Mouse (Mus musculus) intestine, embryonic 16.5 days (tissue): ENCODE results near the gene B3gnt3. TPM values are rescaled to one million over a fixed set of nuclear protein-coding genes. Genes with fewer than 3 reads are reported as not detected.

Experiments used
- ATAC-seq: fragments of 200-750 bp; cut with Nextera tagmentation; 2 replicates; pipeline ENCODE4 v1.8.0; 2017; ENCODE audit warnings: moderate TSS enrichment, moderate library complexity
- H3K27ac ChIP-seq: fragments of 300-500 bp; sonication (generic); 2 replicates; pipeline ENCODE4 v1.5.1; 2014; ENCODE audit warnings: mild to moderate bottlenecking, low read length
- H3K27me3 ChIP-seq: fragments of 300-500 bp; sonication (generic); replicated peaks from 2 replicates; pipeline ENCODE4 v1.6.1; 2014; ENCODE audit warnings: low read length, control low read depth, mixed read lengths; ENCODE audit not compliant: control insufficient read depth, insufficient read depth
- H3K36me3 ChIP-seq: fragments of 300-500 bp; sonication (generic); 2 replicates; pipeline ENCODE4 v1.6.1; 2014; ENCODE audit warnings: low read length, control low read depth; ENCODE audit not compliant: control insufficient read depth, insufficient read depth
- H3K4me1 ChIP-seq: fragments of 300-500 bp; sonication (generic); 2 replicates; pipeline ENCODE4 v1.6.1; 2014; ENCODE audit warnings: low read length, control low read depth, mixed read lengths; ENCODE audit not compliant: control insufficient read depth, insufficient read depth
- H3K4me2 ChIP-seq: fragments of 300-500 bp; sonication (generic); 2 replicates; pipeline ENCODE4 v1.6.1; 2014; ENCODE audit warnings: low read depth, low read length, control low read depth
- H3K4me3 ChIP-seq: fragments of 300-500 bp; sonication (generic); 2 replicates; pipeline ENCODE4 v1.5.1; 2014; ENCODE audit warnings: mild to moderate bottlenecking, low read length
- H3K9ac ChIP-seq: fragments of 300-500 bp; sonication (generic); 2 replicates; pipeline ENCODE4 v1.6.1; 2014; ENCODE audit warnings: low read depth, low read length
- H3K9me3 ChIP-seq: fragments of 300-500 bp; sonication (generic); 2 replicates; pipeline ENCODE4 v1.6.1; 2016; ENCODE audit warnings: low read length, control low read depth; ENCODE audit not compliant: control insufficient read depth
- WGBS: fragments of 180-500 bp; shearing (Covaris S2); extraction: QIAGEN DNeasy Blood & Tissue Kit; methylation state at CpG from one replicate; pipeline ENCODE4 v1.1.7; 2014; 5-methylcytosine and 5-hydroxymethylcytosine counted together
- polyA plus RNA-seq: library from polyadenylated mRNA; unstranded; fragments of >200 nt; fragmentation: Nextera tagmentation; extraction: Ambion mirVana; gene quantifications from 2 replicates; pipeline ENCODE4 v1.2.1, GENCODE M21; 2015

Gene B3gnt3
- polyA plus RNA-seq, 1 experiment from 2014 or later, result 20.9 TPM

GRCm38 (mm10) chr8:71676020-71676741, 25.4 kb downstream of the B3gnt3 start, which contains the start of gene Jak3:
Jak3 (plus strand) TSS chr8:71676296.
- WGBS, result 3% methylated on average over 36 of the region's 40 CpGs
- peaks cover 12% of the 10 kb centered on the region for H3K27me3 ChIP-seq

GRCm38 (mm10) chr8:71675456-71676019, 26.1 kb downstream of the B3gnt3 start:
- H3K27me3 ChIP-seq, result peaks cover 10% of the 10 kb centered on the region

More at GRCm38 (mm10) chr8:71676020-71676741, 25.4 kb downstream of the B3gnt3 start, which contains the start of gene Jak3:
- Histone ChIP-seq H3K36me3 (no peaks in the 10 kb centered on the region), H3K27ac (peak within 1 kb of the TSS; percentile 87), H3K9ac (peak within 1 kb of the TSS; percentile 88), H3K4me1 (peaks cover 29% of the 10 kb centered on the region), H3K9me3 (no peaks in the 10 kb centered on the region), H3K4me2 (peak within 1 kb of the TSS; percentile 84), H3K4me3 (peak within 1 kb of the TSS; percentile 79)
- ATAC-seq, result peak; percentile 64

GRCm38 (mm10) chr8:71674071-71674470, 27.5 kb downstream of the B3gnt3 start:
- Histone ChIP-seq H3K4me2 (no peak overlapping the region), H3K27ac (no peak overlapping the region), H3K9me3 (no peaks in the 10 kb centered on the region), H3K4me3 (no peak overlapping the region), H3K36me3 (no peaks in the 10 kb centered on the region), H3K4me1 (peaks cover 27% of the 10 kb centered on the region), H3K27me3 (peaks cover 7% of the 10 kb centered on the region), H3K9ac (no peak overlapping the region)
- WGBS, result 66% methylated on average over 2 of the region's 2 CpGs
- ATAC-seq, result no peak

More at GRCm38 (mm10) chr8:71675456-71676019, 26.1 kb downstream of the B3gnt3 start:
- Histone ChIP-seq H3K4me2 (peak overlapping the region; percentile 84), H3K4me1 (peaks cover 32% of the 10 kb centered on the region), H3K36me3 (no peaks in the 10 kb centered on the region), H3K9me3 (no peaks in the 10 kb centered on the region), H3K9ac (peak overlapping the region; percentile 88), H3K4me3 (peak overlapping the region; percentile 79), H3K27ac (peak overlapping the region; percentile 87)
- WGBS, result 37% methylated on average over 9 of the region's 9 CpGs
- no peak for ATAC-seq

- H3K36me3 ChIP-seq, result no peaks in the 10 kb centered on the region
- ATAC-seq, result no peak
- H3K4me1 ChIP-seq, result peaks cover 33% of the 10 kb centered on the region
- no peak overlapping the region for H3K9ac ChIP-seq
- no peaks in the 10 kb centered on the region for H3K9me3 ChIP-seq
- H3K27me3 ChIP-seq, result peaks cover 12% of the 10 kb centered on the region; the same call in 1 of the 2 replicates
- peak overlapping the region; percentile 58 for H3K4me3 ChIP-seq
- WGBS, result 54% methylated on average over 6 of the region's 6 CpGs
- peak overlapping the region; percentile 39; the same call in 1 of the 2 replicates for H3K27ac ChIP-seq
- H3K4me2 ChIP-seq, result peak overlapping the region; percentile 97; the same call in 1 of the 2 replicates
These were observed 29.3 kb downstream of the B3gnt3 start for GRCm38 (mm10) chr8:71672168-71672735.

GRCm38 (mm10) chr8:71671549-71671965, 30.0 kb downstream of the B3gnt3 start, which contains the start of gene Unc13a:
Unc13a (minus strand) TSS chr8:71671757.
- peaks cover 12% of the 10 kb centered on the region; the same call in 1 of the 2 replicates for H3K27me3 ChIP-seq
- under 1% methylated on average over 41 of the region's 42 CpGs for WGBS
- peak within 1 kb of the TSS; percentile 59 for H3K9ac ChIP-seq

GRCm38 (mm10) chr8:71670621-71671548, 30.7 kb downstream of the B3gnt3 start:
- Histone ChIP-seq H3K27ac (no peak overlapping the region), H3K4me1 (peaks cover 37% of the 10 kb centered on the region), H3K36me3 (no peaks in the 10 kb centered on the region), H3K4me3 (peak overlapping the region; percentile 58), H3K27me3 (peaks cover 12% of the 10 kb centered on the region; the same call in 1 of the 2 replicates), H3K9ac (peak overlapping the region; percentile 36), H3K9me3 (no peaks in the 10 kb centered on the region), H3K4me2 (peak overlapping the region; percentile 97)
- under 1% methylated on average over 63 of the region's 64 CpGs for WGBS
- peak; percentile 31 for ATAC-seq

More at GRCm38 (mm10) chr8:71671549-71671965, 30.0 kb downstream of the B3gnt3 start, which contains the start of gene Unc13a:
- H3K27ac ChIP-seq, result peak within 1 kb of the TSS; percentile 39; the same call in 1 of the 2 replicates
- no peaks in the 10 kb centered on the region for H3K9me3 ChIP-seq
- ATAC-seq, result peak; percentile 64
- H3K4me2 ChIP-seq, result peak within 1 kb of the TSS; percentile 97
- no peaks in the 10 kb centered on the region for H3K36me3 ChIP-seq
- H3K4me3 ChIP-seq, result peak within 1 kb of the TSS; percentile 58
- H3K4me1 ChIP-seq, result peaks cover 33% of the 10 kb centered on the region

GRCm38 (mm10) chr8:71670198-71670597, 31.4 kb downstream of the B3gnt3 start:
- no peaks in the 10 kb centered on the region for H3K36me3 ChIP-seq
- H3K27ac ChIP-seq, result no peak overlapping the region
- ATAC-seq, result no peak
- peak overlapping the region; percentile 97 for H3K4me2 ChIP-seq
- 9% methylated on average over 12 of the region's 12 CpGs for WGBS
- peak overlapping the region; percentile 58 for H3K4me3 ChIP-seq
- peaks cover 12% of the 10 kb centered on the region; the same call in 1 of the 2 replicates for H3K27me3 ChIP-seq
- no peaks in the 10 kb centered on the region for H3K9me3 ChIP-seq
- H3K4me1 ChIP-seq, result peaks cover 38% of the 10 kb centered on the region
- H3K9ac ChIP-seq, result peak overlapping the region; percentile 36; the same call in 1 of the 2 replicates

GRCm38 (mm10) chr8:71668220-71668975, 33.2 kb downstream of the B3gnt3 start:
- peak overlapping the region; percentile 19; the same call in 1 of the 2 replicates for H3K4me3 ChIP-seq
- no peak overlapping the region for H3K27ac ChIP-seq
- peaks cover 40% of the 10 kb centered on the region for H3K4me1 ChIP-seq
- H3K27me3 ChIP-seq, result peaks cover 12% of the 10 kb centered on the region; the same call in 1 of the 2 replicates
- 0 out of 2 replicates have a peak overlapping the region, but pooled peaks have one; percentile 24 for H3K9ac ChIP-seq
- H3K4me2 ChIP-seq, result peak overlapping the region; percentile 44
- no peaks in the 10 kb centered on the region for H3K36me3 ChIP-seq
- 4% methylated on average over 21 of the region's 21 CpGs for WGBS
- ATAC-seq, result 0 out of 2 replicates have a peak, but pooled peaks have one; percentile 17
- no peaks in the 10 kb centered on the region for H3K9me3 ChIP-seq
